Mouse (Mus musculus) heart, postnatal 0 days (tissue): Measurements from ENCODE around the gene Pde4c. TPM values are rescaled to one million over a fixed set of nuclear protein-coding genes. Genes with fewer than 3 reads are reported as not detected.

Experiments used
- ATAC-seq: fragments of 200-750 bp; cut with Nextera tagmentation; 2 replicates; pipeline ENCODE4 v1.8.0; 2017; ENCODE audit warnings: low read depth, moderate number of reproducible peaks, moderate library complexity; ENCODE audit not compliant: insufficient read depth
- DNase-seq: peaks from one replicate; pipeline ENCODE4 v3.0.0-alpha.2; 2016; ENCODE audit warnings: low spot score
- H3K27ac ChIP-seq: fragments of 300-500 bp; sonication (generic); 2 replicates; pipeline ENCODE4 v1.5.1; 2014; ENCODE audit warnings: low read depth, mild to moderate bottlenecking
- H3K27me3 ChIP-seq: fragments of 300-500 bp; sonication (generic); 2 replicates; pipeline ENCODE4 v1.6.1; 2014; ENCODE audit warnings: low read length, mixed read lengths; ENCODE audit not compliant: control insufficient read depth, insufficient read depth
- H3K36me3 ChIP-seq: fragments of 300-500 bp; sonication (generic); replicated peaks from 2 replicates; pipeline ENCODE4 v1.6.1; 2014; ENCODE audit warnings: low read length, mixed read lengths; ENCODE audit not compliant: control insufficient read depth, insufficient read depth
- H3K4me1 ChIP-seq: fragments of 300-500 bp; sonication (generic); 2 replicates; pipeline ENCODE4 v1.6.1; 2014; ENCODE audit warnings: antibody characterized with exemption; ENCODE audit not compliant: control insufficient read depth, insufficient read depth
- H3K4me2 ChIP-seq: fragments of 300-500 bp; sonication (generic); 2 replicates; pipeline ENCODE4 v1.6.1; 2014; ENCODE audit warnings: low read depth, mild to moderate bottlenecking, low read length, moderate library complexity
- H3K4me3 ChIP-seq: fragments of 300-500 bp; sonication (generic); 2 replicates; pipeline ENCODE4 v1.5.1; 2014; ENCODE audit warnings: low read depth, low read length
- H3K9ac ChIP-seq: fragments of 300-500 bp; sonication (generic); replicated peaks from 2 replicates; pipeline ENCODE4 v1.6.1; 2014; ENCODE audit warnings: low read depth, low read length, mixed read lengths
- H3K9me3 ChIP-seq: fragments of 300-500 bp; sonication (generic); replicated peaks from 2 replicates; pipeline ENCODE4 v1.6.1; 2016; ENCODE audit warnings: low read length; ENCODE audit not compliant: control insufficient read depth
- CTCF ChIP-seq: IDR thresholded peaks from 2 replicates; pipeline ENCODE4 v1.5.1; 2016; ENCODE audit warnings: antibody characterized with exemption, control low read depth, low read depth
- EP300 ChIP-seq: IDR thresholded peaks from 2 replicates; pipeline ENCODE4 v1.6.1; 2016; ENCODE audit warnings: antibody characterized with exemption, low read depth
- WGBS: fragments of 180-500 bp; shearing (Covaris S2); extraction: QIAGEN DNeasy Blood & Tissue Kit; methylation state at CpG from one replicate; pipeline ENCODE4 v1.1.7; 2014; 5-methylcytosine and 5-hydroxymethylcytosine counted together
- polyA plus RNA-seq: library from polyadenylated mRNA; unstranded; fragments of >200 nt; fragmentation: Nextera tagmentation; extraction: Ambion mirVana; gene quantifications from 2 replicates; pipeline ENCODE4 v1.2.1, GENCODE M21; 2015
- total RNA-seq: library from RNA; depleted of rRNA; stranded (reverse); fragments of >200 nt; gene quantifications from 2 replicates; pipeline ENCODE4 v1.2.3, GENCODE M21; 2014; ENCODE audit warnings: low replicate concordance

Pde4c gene
- total and polyA plus RNA-seq, 2 experiments from 2014 or later: 0.42 to 0.56 TPM

DNA sequence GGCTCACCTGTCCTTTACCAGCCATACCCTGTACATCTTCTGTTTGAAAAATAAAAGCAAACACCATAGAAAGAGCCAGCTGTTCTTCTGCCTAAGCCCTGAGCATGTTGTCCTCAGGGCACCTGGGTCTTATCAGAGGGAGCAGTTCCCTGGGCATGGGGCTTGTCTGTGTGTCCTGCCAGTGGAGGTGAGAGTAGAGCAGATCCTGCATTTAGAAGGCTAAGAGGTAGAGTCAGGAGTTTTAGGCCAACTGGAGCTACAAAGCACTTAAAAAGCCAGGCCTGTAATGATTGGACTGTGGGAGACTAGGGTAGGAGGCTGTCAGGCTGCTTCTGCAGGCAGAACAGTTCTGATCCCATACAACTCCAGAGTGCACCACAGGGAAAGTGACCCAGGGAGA is 44.8 kb upstream of the Pde4c start:
- H3K27ac ChIP-seq: 0 out of 2 replicates have a peak overlapping the region, but pooled peaks have one; percentile 20

DNA sequence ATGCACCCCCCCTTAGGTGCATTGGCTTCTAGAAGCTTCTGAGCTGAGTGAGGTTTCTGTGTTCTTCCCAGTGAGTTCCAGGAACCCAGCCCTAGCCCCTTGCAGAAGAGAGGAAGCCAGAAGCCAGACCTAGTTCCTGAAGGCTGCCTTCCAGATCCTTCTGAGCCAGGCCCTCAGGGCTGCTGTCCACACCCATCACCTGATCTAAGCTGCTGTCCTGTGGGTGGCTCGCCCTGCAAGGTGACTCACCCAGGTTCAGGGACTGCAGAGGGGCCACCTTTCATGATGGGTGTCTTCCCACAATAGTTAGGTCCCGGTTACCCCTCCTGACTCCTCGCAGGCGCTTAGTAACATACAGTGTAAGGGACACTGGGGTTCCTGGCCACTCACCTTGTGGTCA is 44.1 kb upstream of the Pde4c start:
- H3K27ac ChIP-seq: peak overlapping the region; percentile 20
- H3K36me3 ChIP-seq: peaks cover 15% of the 10 kb centered on the region; the same call in 1 of the 2 replicates
- no peaks in the 10 kb centered on the region for H3K27me3 ChIP-seq
- whole genome bisulfite sequencing: 83% methylated on average over 4 of the region's 4 CpGs
- no peak for TF ChIP-seq CTCF
- no peak for TF ChIP-seq EP300
- DNase-seq (no peak), ATAC-seq (no peak)
- no peak overlapping the region for H3K9ac ChIP-seq
- peaks cover 24% of the 10 kb centered on the region for H3K4me1 ChIP-seq
- H3K4me3 ChIP-seq: no peak overlapping the region
- H3K9me3 ChIP-seq: no peaks in the 10 kb centered on the region
- H3K4me2 ChIP-seq: no peak overlapping the region

More for the DNA sequence above, 44.8 kb upstream of the Pde4c start:
- DNase-seq: no peak
- Histone ChIP-seq H3K27me3 (no peaks in the 10 kb centered on the region), H3K4me1 (peaks cover 31% of the 10 kb centered on the region), H3K36me3 (peaks cover 15% of the 10 kb centered on the region; the same call in 1 of the 2 replicates), H3K4me3 (no peak overlapping the region), H3K9me3 (no peaks in the 10 kb centered on the region), H3K4me2 (no peak overlapping the region), H3K9ac (no peak overlapping the region)
- TF ChIP-seq EP300 (no peak), CTCF (no peak)
- no peak for ATAC-seq

DNA sequence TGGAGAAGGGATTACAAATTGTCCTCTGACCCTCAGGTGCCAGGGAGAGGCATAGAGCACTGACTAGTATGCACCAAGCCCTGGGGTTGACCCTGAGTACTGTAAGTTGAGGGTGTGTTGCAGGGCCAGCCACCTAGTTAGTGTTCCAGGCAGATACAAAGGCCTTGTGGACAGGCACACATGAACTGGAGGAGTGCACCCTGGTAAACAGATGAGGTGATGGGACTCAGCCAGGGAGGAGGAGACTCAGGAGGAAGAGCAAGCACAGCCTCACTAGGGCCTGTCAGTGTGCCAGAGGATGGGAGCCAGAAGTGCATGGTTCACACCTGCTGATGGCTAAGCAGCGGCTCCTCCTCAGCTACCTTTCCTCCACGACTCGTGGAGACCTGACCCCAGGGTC is 43.5 kb upstream of the Pde4c start:
- DNase-seq: no peak
- Histone ChIP-seq H3K27me3 (no peaks in the 10 kb centered on the region), H3K4me1 (peaks cover 20% of the 10 kb centered on the region), H3K36me3 (peaks cover 15% of the 10 kb centered on the region; the same call in 1 of the 2 replicates), H3K4me2 (no peak overlapping the region), H3K27ac (no peak overlapping the region; the same call in 1 of the 2 replicates), H3K9ac (no peak overlapping the region), H3K9me3 (no peaks in the 10 kb centered on the region), H3K4me3 (no peak overlapping the region)
- no peak for ATAC-seq
- 66% methylated on average over 3 of the region's 3 CpGs for WGBS
- TF ChIP-seq EP300 (no peak), CTCF (no peak)

DNA sequence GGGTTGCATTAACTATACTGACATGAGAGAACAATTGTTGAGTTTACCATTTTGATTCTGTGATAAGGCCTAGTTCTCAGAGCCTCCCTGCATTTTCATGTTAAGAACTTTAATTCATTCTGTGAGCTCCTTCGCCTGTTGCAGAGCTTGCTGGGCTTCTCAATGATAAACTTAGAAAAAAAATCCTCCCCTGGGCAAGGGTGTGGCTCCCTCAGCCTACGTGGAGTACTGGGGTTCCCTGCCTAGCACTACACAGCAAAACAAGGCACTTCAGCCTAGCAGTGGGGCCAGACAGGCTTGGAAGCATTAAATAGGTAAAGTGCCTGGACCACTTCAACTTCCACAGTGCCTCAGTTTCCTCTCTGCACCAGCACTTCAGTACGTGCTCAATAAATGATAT is 42.1 kb upstream of the Pde4c start:
- peak overlapping the region; percentile 92 for H3K27ac ChIP-seq
- ATAC-seq (no peak), DNase-seq (no peak)
- H3K4me1 ChIP-seq: peaks cover 20% of the 10 kb centered on the region
- no peaks in the 10 kb centered on the region for H3K27me3 ChIP-seq
- H3K9me3 ChIP-seq: no peaks in the 10 kb centered on the region
- no peak overlapping the region for H3K4me2 ChIP-seq
- TF ChIP-seq CTCF (no peak), EP300 (no peak)
- H3K9ac ChIP-seq: no peak overlapping the region
- no peak overlapping the region for H3K4me3 ChIP-seq
- peaks cover 15% of the 10 kb centered on the region; the same call in 1 of the 2 replicates for H3K36me3 ChIP-seq
- 70% methylated on average over 3 of the region's 3 CpGs for WGBS

DNA sequence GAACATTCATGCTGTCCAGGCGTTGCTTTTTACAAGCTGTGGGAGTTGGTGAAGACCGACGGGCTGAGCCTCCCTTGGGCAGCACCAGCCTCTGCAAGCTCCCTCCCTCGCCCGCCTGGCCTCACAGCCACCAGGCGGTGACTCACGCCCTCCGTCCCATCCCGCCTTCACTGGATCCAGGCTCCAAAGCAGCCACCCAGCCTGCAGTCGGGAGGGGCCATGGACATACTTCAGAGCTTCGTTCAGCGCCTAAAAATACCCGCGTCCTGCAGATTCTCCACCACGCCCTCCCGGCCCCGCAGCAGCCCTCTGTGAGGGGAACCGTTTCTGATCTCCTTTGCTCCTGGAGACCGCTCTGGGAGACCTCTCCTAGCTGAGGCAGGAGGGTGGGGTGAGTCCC is 41.3 kb upstream of the Pde4c start:
- H3K27me3 ChIP-seq: no peaks in the 10 kb centered on the region
- TF ChIP-seq CTCF (peak; percentile 55), EP300 (peak; percentile 78)
- peak; percentile 94 for ATAC-seq
- H3K4me2 ChIP-seq: peak overlapping the region; percentile 32
- H3K4me1 ChIP-seq: peaks cover 20% of the 10 kb centered on the region
- 5% methylated on average over 19 of the region's 19 CpGs for WGBS
- H3K36me3 ChIP-seq: peaks cover 15% of the 10 kb centered on the region; the same call in 1 of the 2 replicates
- H3K9ac ChIP-seq: peak overlapping the region; percentile 51
- peak; percentile 97 for DNase-seq
- no peak overlapping the region for H3K4me3 ChIP-seq
- H3K9me3 ChIP-seq: no peaks in the 10 kb centered on the region
- peak overlapping the region; percentile 92 for H3K27ac ChIP-seq

DNA sequence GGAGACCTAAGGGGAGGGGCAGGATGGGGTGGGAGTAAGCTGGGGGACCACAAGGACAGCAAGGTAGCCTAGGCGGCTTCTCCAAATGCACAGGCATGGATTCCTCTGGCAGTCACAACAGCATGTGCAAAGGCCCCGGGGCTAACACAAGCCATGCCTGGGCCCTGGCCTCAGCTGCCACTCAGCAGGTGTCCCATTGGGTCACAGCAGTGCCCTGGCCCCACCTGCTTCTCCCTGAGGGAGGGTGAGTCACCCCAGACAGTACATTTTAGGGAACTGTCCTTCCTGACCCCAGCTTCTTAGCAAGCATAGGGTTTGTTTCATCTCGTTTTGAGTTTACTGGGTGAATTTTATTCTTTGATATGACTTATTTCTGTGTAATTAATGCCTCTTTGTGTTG is 40.8 kb upstream of the Pde4c start:
- H3K27ac ChIP-seq: peak overlapping the region; percentile 92
- H3K4me3 ChIP-seq: no peak overlapping the region
- H3K27me3 ChIP-seq: no peaks in the 10 kb centered on the region
- no peak for ATAC-seq
- WGBS: 53% methylated on average over 3 of the region's 3 CpGs
- H3K4me2 ChIP-seq: peak overlapping the region; percentile 32
- no peak for DNase-seq
- peaks cover 20% of the 10 kb centered on the region for H3K4me1 ChIP-seq
- TF ChIP-seq CTCF: no peak
- no peak for TF ChIP-seq EP300
- H3K9me3 ChIP-seq: no peaks in the 10 kb centered on the region
- peaks cover 15% of the 10 kb centered on the region; the same call in 1 of the 2 replicates for H3K36me3 ChIP-seq
- peak overlapping the region; percentile 51 for H3K9ac ChIP-seq
